Mouse (Mus musculus) adrenal gland, postnatal 14 days (tissue): Measurements from ENCODE around the gene Abcf2. TPM values are rescaled to one million over a fixed set of nuclear protein-coding genes. Genes with fewer than 3 reads are reported as not detected.

Experiments used
- DNase-seq: peaks from one replicate; pipeline ENCODE4 v3.0.0; 2021; ENCODE audit warnings: mixed read lengths
- microRNA-seq, 2 experiments: library from miRNA; unstranded; fragments of <30 nt; microRNA quantifications; one replicate each; pipeline ENCODE4 v1.2.0; 2021
- total RNA-seq: library from RNA; stranded (reverse); gene quantifications from 2 replicates; pipeline ENCODE4 v1.2.3, GENCODE M21; 2021

Gene Abcf2
- total RNA-seq, 1 experiment from 2014 or later, result 59.3 TPM

DNA sequence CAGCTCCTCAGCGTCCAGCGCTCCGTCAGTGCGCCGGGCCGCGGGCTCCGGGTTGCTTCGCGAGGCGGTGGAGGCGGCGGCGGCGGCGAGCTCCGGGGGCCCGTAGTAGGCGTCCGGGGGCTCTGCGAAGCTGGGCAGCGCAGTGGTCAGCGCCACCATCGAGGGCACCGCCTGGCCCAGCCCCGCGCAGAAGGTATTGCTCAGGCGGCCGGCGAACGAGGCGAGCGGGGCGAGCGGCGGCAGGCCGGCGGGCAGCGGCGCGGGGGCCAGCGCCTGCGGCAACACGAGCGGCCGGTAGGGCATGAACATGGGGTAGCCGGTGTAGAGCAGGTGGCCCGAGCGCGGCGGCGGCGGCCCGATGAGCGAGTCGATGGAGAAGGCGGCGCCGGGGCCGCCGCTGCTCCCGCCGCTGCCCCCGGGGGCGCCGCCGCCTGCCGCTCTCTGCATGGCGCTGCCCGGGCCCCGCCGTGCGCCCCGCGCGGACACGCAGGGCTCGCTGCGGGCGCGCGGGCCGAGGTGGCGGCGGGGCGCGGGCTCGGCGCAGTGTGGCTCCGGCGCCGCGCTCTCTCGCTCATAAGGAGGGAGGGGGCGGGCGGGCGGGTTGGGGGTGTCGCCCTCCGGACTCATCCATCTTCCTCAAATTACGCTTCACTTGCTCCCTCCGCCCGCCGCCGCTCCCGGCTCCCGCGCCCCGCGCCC is 50.9 kb downstream of the Abcf2 start:
- no peak for DNase-seq

DNA sequence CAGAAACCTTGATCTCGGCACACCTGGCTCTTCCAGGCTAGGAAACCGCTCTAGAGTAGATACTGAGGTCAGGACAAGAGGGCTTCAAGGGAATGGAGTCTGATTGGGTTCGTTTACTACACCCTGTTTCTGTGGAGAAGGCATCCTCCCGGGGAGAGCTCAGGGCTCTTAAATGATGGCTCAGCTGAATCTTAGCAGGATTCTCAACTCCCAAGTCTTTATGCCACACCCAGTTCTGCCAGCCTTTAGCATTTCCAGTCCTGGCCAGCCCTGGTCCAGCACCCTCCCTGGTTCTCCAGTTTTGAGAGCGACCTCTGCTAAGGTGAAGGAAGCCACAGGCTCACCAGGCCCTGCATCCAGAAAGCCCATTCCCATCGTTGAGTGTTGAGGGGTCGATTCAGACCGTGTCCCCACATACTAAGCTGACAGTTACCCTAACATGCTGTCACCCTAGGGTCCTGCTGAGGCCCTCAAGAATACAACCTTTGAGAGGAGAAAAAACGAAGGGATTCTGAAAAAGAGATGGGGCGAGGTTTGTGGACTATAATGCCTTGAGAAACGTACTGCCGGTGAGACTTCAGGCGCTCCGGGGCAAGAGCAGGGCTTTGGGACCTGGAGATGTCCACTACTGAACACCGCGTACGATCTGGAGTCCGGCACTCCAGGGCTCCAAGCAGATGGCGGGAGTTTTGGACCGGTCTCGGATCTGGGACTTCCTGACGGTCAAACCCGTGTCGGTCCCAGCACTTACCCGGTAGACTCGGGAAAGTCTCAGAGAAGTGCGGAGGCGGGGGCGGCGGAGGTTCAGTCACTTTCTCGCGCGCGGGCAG is 51.7 kb downstream of the Abcf2 start:
- DNase-seq, result peak; percentile 33

DNA sequence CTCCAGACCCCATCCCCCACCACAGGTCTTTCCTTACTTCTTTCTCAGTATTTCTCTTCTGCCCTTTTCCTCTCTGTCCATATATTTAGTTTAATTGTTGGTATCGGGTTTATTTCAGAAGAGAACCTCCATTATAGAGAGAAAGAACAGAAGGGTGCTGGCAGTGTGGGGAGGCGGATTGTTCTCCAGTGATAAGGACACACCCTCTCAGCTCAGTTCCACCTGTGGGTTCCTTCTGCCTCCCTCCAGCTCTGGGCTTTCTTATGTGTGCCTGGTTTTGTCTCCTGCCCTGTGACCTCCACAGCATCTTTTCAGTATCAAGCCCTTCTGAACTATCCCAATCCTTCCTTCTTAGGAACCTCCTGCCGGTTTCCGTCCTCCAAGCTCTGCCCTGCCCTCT is 52.7 kb downstream of the Abcf2 start:
- DNase-seq, result no peak

DNA sequence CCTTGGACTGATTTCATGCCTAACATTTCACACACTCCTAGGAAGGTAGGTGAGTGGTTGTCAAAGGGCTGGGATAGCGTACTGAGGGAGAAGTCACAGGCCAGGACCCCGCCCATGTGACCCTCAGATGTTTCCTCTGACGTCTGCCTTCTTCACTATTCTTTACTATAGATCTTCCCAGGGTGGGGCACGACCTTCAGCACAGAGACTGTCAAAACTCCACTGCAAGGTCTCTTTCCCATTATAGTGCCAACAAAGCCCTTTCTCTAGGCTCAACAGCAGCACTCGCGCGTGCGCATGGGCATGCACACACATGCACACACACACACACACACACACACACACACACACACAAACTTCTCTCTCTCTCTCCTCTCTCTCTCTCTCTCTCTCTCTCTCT is 53.5 kb downstream of the Abcf2 start:
- DNase-seq, result no peak

DNA sequence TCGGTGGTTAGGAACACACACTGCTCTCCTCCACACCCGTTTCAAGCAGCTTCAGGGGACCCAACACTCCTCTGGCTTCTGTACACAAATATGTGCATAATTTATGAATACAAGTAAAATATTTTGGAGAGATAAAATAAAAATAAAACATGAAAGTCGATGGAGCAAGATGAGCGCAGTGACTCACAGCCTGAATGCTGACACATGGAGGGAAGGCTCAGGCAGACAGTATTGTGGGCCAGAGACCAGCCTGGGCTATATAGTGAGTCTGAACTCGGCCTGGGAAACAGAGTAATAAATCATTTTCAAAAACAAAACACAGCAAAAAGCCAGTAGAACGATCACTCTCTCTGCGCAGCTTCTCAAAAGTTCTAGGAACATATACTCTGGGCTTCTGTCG is 55.9 kb downstream of the Abcf2 start:
- no peak for DNase-seq

Small RNA genes within 50 kb of the gene (microRNA-seq; reads per million reads assigned to microRNA genes)
- gene Mir671, result 657 to 687 reads per million in 2 experiments

Other genes with a start within 250 kb of the Abcf2 start
- gene Kcnh2, start 225.9 kb downstream of the Abcf2 start, total RNA-seq, result 10.7 and 11.1 TPM in 2 replicates
- gene Nos3, start 212.7 kb downstream of the Abcf2 start, total RNA-seq, result 16.8 and 18.3 TPM in 2 replicates
- 0.41 and 0.60 TPM in 2 replicates for gene Atg9b, start 185.3 kb downstream of the Abcf2 start, total RNA-seq
- gene Abcb8, start 183.8 kb downstream of the Abcf2 start, total RNA-seq, result 80.9 and 92.2 TPM in 2 replicates
- 1.1 TPM in 1 of 2 replicates, not detected in the other for gene Asic3, start 164.1 kb downstream of the Abcf2 start, total RNA-seq
- gene Cdk5, start 153.9 kb downstream of the Abcf2 start, total RNA-seq, result 38.5 and 38.7 TPM in 2 replicates
- 57.6 and 60.5 TPM in 2 replicates for gene Slc4a2, start 153.6 kb downstream of the Abcf2 start, total RNA-seq
- gene Fastk, start 132.2 kb downstream of the Abcf2 start, total RNA-seq, result 113 and 122 TPM in 2 replicates
- gene Tmub1, start 129.6 kb downstream of the Abcf2 start, total RNA-seq, result 8.6 and 10.6 TPM in 2 replicates
- 64.0 and 72.0 TPM in 2 replicates for gene Agap3, start 125.3 kb downstream of the Abcf2 start, total RNA-seq
- gene Gbx1, start 50.3 kb downstream of the Abcf2 start, total RNA-seq, result not detected in 2 replicates
- 0.15 and 0.19 TPM in 2 replicates for gene Asb10, start 36.5 kb downstream of the Abcf2 start, total RNA-seq
- gene 4931409K22Rik, start 20.7 kb downstream of the Abcf2 start, total RNA-seq, result not detected in 2 replicates
- gene Chpf2, start 9.3 kb upstream of the Abcf2 start, total RNA-seq, result 32.3 and 44.0 TPM in 2 replicates
- gene Smarcd3, start 46.9 kb upstream of the Abcf2 start, total RNA-seq, result 15.5 and 24.3 TPM in 2 replicates
- 45.4 and 50.7 TPM in 2 replicates for gene Nub1, start 108.1 kb upstream of the Abcf2 start, total RNA-seq
- gene Wdr86, start 153.3 kb upstream of the Abcf2 start, total RNA-seq, result 1.9 and 2.6 TPM in 2 replicates
- gene Crygn, start 180.5 kb upstream of the Abcf2 start, total RNA-seq, result 2.6 and 2.9 TPM in 2 replicates